Mouse (Mus musculus): ENCODE measurements around the gene Ehbp1.

- no peak for TF ChIP-seq CTCF (IDR thresholded peaks at IDR 0.05; ENCODE audit: insufficient read depth, low read depth, low read length)
- no peak for TF ChIP-seq POLR2A (IDR thresholded peaks at IDR 0.05; ENCODE audit: insufficient read depth, low read depth, low read length)
Observed at GRCm38 (mm10) chr11:22342242-22343207, at the start of gene Ehbp1.

All from olfactory bulb, adult 2 months (tissue).